21 mouse cellular contexts compared by ENCODE assay signal in genomic region chr14:10568937-10569552, GRCm38 (mm10).
"Had no signal": no experiment of that assay in that cellular context is flagged by ENCODE, and none has a peak within 500 bp of the region (broad histone marks: within the 10 kb centered on the region; RNA-seq: fewer than 3 reads in every experiment).

No protein-coding gene starts in this region.

- H3K9ac ChIP-seq: liver, embryonic 15.5 days; liver, postnatal 0 days; lung, embryonic 15.5 days; midbrain, embryonic 13.5 days; neural tube, embryonic 13.5 days; neural tube, embryonic 15.5 days had no signal

- H3K4me3 ChIP-seq: liver, embryonic 15.5 days; lung, embryonic 15.5 days; midbrain, embryonic 10.5 days; midbrain, embryonic 13.5 days; myocyte; neural tube, embryonic 13.5 days; neural tube, embryonic 15.5 days had no signal

- H3K4me2 ChIP-seq: liver, embryonic 15.5 days; lung, embryonic 15.5 days; midbrain, embryonic 13.5 days; neural tube, embryonic 13.5 days; neural tube, embryonic 15.5 days had no signal

- H3K9me3 ChIP-seq: liver, embryonic 15.5 days; lung, embryonic 15.5 days; midbrain, embryonic 10.5 days; midbrain, embryonic 13.5 days; neural tube, embryonic 13.5 days; neural tube, embryonic 15.5 days had no signal

- H3K27ac ChIP-seq: liver, embryonic 15.5 days; lung, embryonic 15.5 days; macrophage; midbrain, embryonic 10.5 days; midbrain, embryonic 13.5 days; neural tube, embryonic 13.5 days; neural tube, embryonic 15.5 days had no signal

- H3K36me3 ChIP-seq: liver, embryonic 15.5 days; lung, embryonic 15.5 days; midbrain, embryonic 10.5 days; midbrain, embryonic 13.5 days; neural tube, embryonic 13.5 days; neural tube, embryonic 15.5 days had no signal

- H3K4me1 ChIP-seq: liver, embryonic 15.5 days; lung, embryonic 15.5 days; midbrain, embryonic 10.5 days; midbrain, embryonic 13.5 days; neural tube, embryonic 13.5 days; neural tube, embryonic 15.5 days had no signal

- H3K27me3 ChIP-seq: liver, embryonic 15.5 days; lung, embryonic 15.5 days; midbrain, embryonic 13.5 days; neural tube, embryonic 13.5 days; neural tube, embryonic 15.5 days had no signal

- DNase-seq: liver, postnatal 0 days; lung, adult 2 months; lung, postnatal 14 days; lung, postnatal 36 days; retina, postnatal 1 day; right cerebral cortex, adult 18-20 months; right cerebral cortex, postnatal 25 days; right cerebral cortex, postnatal 4 days; thymus, adult 18-20 months; thymus, postnatal 14 days; thymus, postnatal 36 days had no signal

- ATAC-seq: liver, postnatal 0 days; lung, postnatal 0 days; midbrain, embryonic 13.5 days; midbrain, embryonic 16.5 days had no signal
